Mouse (Mus musculus) small intestine, adult 2 months (tissue): Measurements from ENCODE around the gene Tpcn2.

Experiments used
- CTCF ChIP-seq: fragments of 200-500 bp; IDR thresholded peaks from 2 replicates; pipeline ENCODE4 v1.5.1; 2012; ENCODE audit warnings: low read depth, mild to moderate bottlenecking, control low read depth, inconsistent platforms, low read length, moderate library complexity, mixed read lengths; ENCODE audit not compliant: insufficient replicate concordance, insufficient read length; ENCODE audit errors: extremely low read depth
- POLR2A ChIP-seq: fragments of 200-500 bp; IDR thresholded peaks from 2 replicates; pipeline ENCODE4 v1.6.1; 2012; ENCODE audit warnings: low read depth, mild to moderate bottlenecking, control low read depth, inconsistent platforms, low read length, moderate library complexity

DNA sequence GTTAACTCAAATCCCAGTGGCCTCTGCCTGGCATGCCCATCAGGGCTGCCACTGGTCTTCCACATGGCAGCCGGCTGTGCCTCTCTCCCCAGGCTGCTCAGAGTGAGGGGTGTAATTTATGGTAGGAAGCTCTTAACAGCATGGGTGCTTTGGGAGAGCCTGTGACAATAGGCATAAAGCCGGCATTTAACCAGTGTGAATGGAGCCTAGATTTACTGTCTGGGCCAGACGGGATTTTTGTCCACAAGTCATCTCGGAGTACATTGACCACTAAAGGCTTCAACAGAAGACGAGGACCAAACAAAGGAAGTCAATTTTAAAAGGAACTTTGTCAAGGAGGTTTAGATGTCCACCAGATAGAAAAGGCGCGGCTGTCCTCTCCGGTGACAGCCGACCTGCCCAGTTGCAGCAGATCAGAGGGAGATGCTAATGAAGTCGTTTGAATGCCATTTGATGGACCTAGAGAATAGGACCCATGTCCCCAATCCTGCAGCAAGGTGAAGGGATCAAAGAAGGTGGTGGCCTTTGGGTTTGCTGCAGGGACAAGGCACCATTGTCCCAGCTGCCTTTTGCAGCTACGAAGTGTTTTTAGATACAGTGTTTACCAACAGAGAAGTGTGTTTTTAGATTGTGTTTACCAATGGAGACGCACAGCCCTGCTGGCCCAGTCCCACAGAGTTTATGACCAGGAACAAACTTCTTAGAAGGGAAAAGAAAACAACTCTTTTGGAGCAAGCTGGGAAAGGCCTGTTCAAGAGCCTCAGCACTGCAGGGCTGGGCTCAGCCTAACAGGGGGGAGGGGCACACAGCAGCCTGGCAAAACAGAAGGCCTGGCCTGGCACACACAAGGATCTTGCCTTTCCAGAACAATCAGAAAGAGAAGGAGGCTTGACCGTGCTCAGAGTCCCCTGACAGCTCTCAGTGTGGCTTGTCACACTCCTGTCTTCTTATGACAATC, 124.2 kb downstream of the Tpcn2 start:
- TF ChIP-seq CTCF (no peak), POLR2A (no peak)
